Mouse (Mus musculus) colon, adult 2 months (tissue): Measurements from ENCODE around the gene 3110001I22Rik. TPM values are rescaled to one million over a fixed set of nuclear protein-coding genes. Genes with fewer than 3 reads are reported as not detected.

ENCODE experiments used
- polyA plus RNA-seq: library from polyadenylated mRNA; depleted of rRNA; stranded (reverse); fragments of >200 nt; gene quantifications from 2 replicates; pipeline ENCODE4 v1.2.3, GENCODE M21; 2012; rRNA removed

Gene 3110001I22Rik
- polyA plus RNA-seq, result 1.2 and 1.4 TPM in 2 replicates

GRCm38 (mm10) chr16:13671685-13672385 is at the start of gene 3110001I22Rik, which contains the start of gene Bfar:
TSS of gene 3110001I22Rik (plus strand) at chr16:13671929.
TSS of gene Bfar (plus strand) at chr16:13671858.

GRCm38 (mm10) chr16:13667878-13668343 is 3.8 kb upstream of the 3110001I22Rik start, which contains the start of gene Parn:
TSS of gene Parn (minus strand) at chr16:13668170.

Other genes starting within 250 kb of the 3110001I22Rik start
- gene Parn, start 3.8 kb upstream of the 3110001I22Rik start, polyA plus RNA-seq, result 5.8 and 7.0 TPM in 2 replicates
- 26.0 and 28.7 TPM in 2 replicates for gene Bfar, start 71 bp upstream of the 3110001I22Rik start, polyA plus RNA-seq
- gene Pla2g10, start 59.1 kb downstream of the 3110001I22Rik start, polyA plus RNA-seq, result 182 and 199 TPM in 2 replicates
- 5.2 and 5.3 TPM in 2 replicates for gene Rrn3, start 108.8 kb downstream of the 3110001I22Rik start, polyA plus RNA-seq
- gene Ntan1, start 146.9 kb downstream of the 3110001I22Rik start, polyA plus RNA-seq, result 34.6 and 43.9 TPM in 2 replicates
- 248 and 303 TPM in 2 replicates for gene Pdxdc1, start 231.2 kb downstream of the 3110001I22Rik start, polyA plus RNA-seq
- 3.7 and 5.5 TPM in 2 replicates for gene Mpv17l, start 231.2 kb downstream of the 3110001I22Rik start, polyA plus RNA-seq